Mouse (Mus musculus) intestine, postnatal 0 days (tissue): ENCODE measurements at regions not wholly inside any gene's neighbourhood (a gene's known extent, or its start where the extent isn't known, plus 50 kb on each side); places are given as distances from the start of the nearest gene placed in this dataset.
A peak's percentile ranks its signal among the peaks of the same experiment; 100 is the strongest.

Source experiments
- ATAC-seq: fragments of 200-750 bp; cut with Nextera tagmentation; 2 replicates; pipeline ENCODE4 v1.8.0; 2017; ENCODE audit warnings: mild to moderate bottlenecking, moderate TSS enrichment, moderate library complexity
- H3K27ac ChIP-seq: fragments of 300-500 bp; sonication (generic); 2 replicates; pipeline ENCODE4 v1.5.1; 2014; ENCODE audit warnings: mild to moderate bottlenecking, low read depth, low read length, moderate library complexity
- H3K27me3 ChIP-seq: fragments of 300-500 bp; sonication (generic); replicated peaks from 2 replicates; pipeline ENCODE4 v1.6.1; 2014; ENCODE audit warnings: low read length, mixed read lengths; ENCODE audit not compliant: control insufficient read depth, insufficient read depth
- H3K36me3 ChIP-seq: fragments of 300-500 bp; sonication (generic); 2 replicates; pipeline ENCODE4 v1.6.1; 2014; ENCODE audit warnings: mild to moderate bottlenecking, moderate library complexity; ENCODE audit not compliant: control insufficient read depth, insufficient read depth
- H3K4me1 ChIP-seq: fragments of 300-500 bp; sonication (generic); replicated peaks from 2 replicates; pipeline ENCODE4 v1.6.1; 2014; ENCODE audit warnings: antibody characterized with exemption, low read length, mixed read lengths; ENCODE audit not compliant: control insufficient read depth, insufficient read depth
- H3K4me2 ChIP-seq: fragments of 300-500 bp; sonication (generic); replicated peaks from 2 replicates; pipeline ENCODE4 v1.6.1; 2014; ENCODE audit warnings: low read depth, mild to moderate bottlenecking, moderate library complexity
- H3K4me3 ChIP-seq: fragments of 300-500 bp; sonication (generic); 2 replicates; pipeline ENCODE4 v1.5.1; 2014; ENCODE audit warnings: low read depth, low read length
- H3K9ac ChIP-seq: fragments of 300-500 bp; sonication (generic); 2 replicates; pipeline ENCODE4 v1.6.1; 2014; ENCODE audit warnings: mild to moderate bottlenecking, low read depth, low read length
- H3K9me3 ChIP-seq: fragments of 300-500 bp; sonication (generic); 2 replicates; pipeline ENCODE4 v1.6.1; 2016; ENCODE audit warnings: mixed run types; ENCODE audit not compliant: control insufficient read depth
- CTCF ChIP-seq: sonication (generic); IDR thresholded peaks from 2 replicates; pipeline ENCODE4 v1.5.1; 2016; ENCODE audit warnings: low read depth, mild to moderate bottlenecking, control low read depth, antibody characterized with exemption, moderate library complexity
- WGBS: fragments of 180-500 bp; shearing (Covaris S2); extraction: QIAGEN DNeasy Blood & Tissue Kit; methylation state at CpG from one replicate; pipeline ENCODE4 v1.1.7; 2014; 5-methylcytosine and 5-hydroxymethylcytosine counted together

GRCm38 (mm10) chr9:50395543-50395942 lies 50.8 kb upstream of the Rpl10-ps3 start:
- Histone ChIP-seq H3K27me3 (no peaks in the 10 kb centered on the region), H3K4me2 (no peak overlapping the region), H3K9me3 (no peaks in the 10 kb centered on the region), H3K27ac (no peak overlapping the region), H3K36me3 (no peaks in the 10 kb centered on the region), H3K9ac (no peak overlapping the region), H3K4me3 (no peak overlapping the region), H3K4me1 (no peaks in the 10 kb centered on the region)
- 60% methylated on average over 3 of the region's 3 CpGs for WGBS
- TF ChIP-seq CTCF: no peak
- no peak for ATAC-seq

GRCm38 (mm10) chr9:50396051-50396450 lies 51.3 kb upstream of the Rpl10-ps3 start:
- Histone ChIP-seq H3K9ac (no peak overlapping the region), H3K4me2 (no peak overlapping the region), H3K4me1 (no peaks in the 10 kb centered on the region), H3K27ac (no peak overlapping the region), H3K27me3 (no peaks in the 10 kb centered on the region), H3K36me3 (no peaks in the 10 kb centered on the region), H3K4me3 (no peak overlapping the region), H3K9me3 (no peaks in the 10 kb centered on the region)
- peak; percentile 67; the same call in 1 of the 2 replicates for ATAC-seq
- TF ChIP-seq CTCF: no peak
- WGBS: 22% methylated on average over 7 of the region's 7 CpGs

- no peaks in the 10 kb centered on the region for H3K27me3 ChIP-seq
- no peak overlapping the region for H3K4me2 ChIP-seq
- whole genome bisulfite sequencing: 72% methylated on average over 4 of the region's 4 CpGs
- no peak overlapping the region for H3K9ac ChIP-seq
- no peak for TF ChIP-seq CTCF
- H3K9me3 ChIP-seq: no peaks in the 10 kb centered on the region
- no peaks in the 10 kb centered on the region for H3K36me3 ChIP-seq
- no peak overlapping the region for H3K4me3 ChIP-seq
- no peaks in the 10 kb centered on the region for H3K4me1 ChIP-seq
- H3K27ac ChIP-seq: no peak overlapping the region
- ATAC-seq: no peak
These were observed 63.6 kb upstream of the Rpl10-ps3 start for GRCm38 (mm10) chr9:50408396-50408795.

- TF ChIP-seq CTCF: no peak
- no peak for ATAC-seq
- Histone ChIP-seq H3K36me3 (no peaks in the 10 kb centered on the region), H3K9ac (no peak overlapping the region), H3K4me1 (no peaks in the 10 kb centered on the region), H3K27ac (no peak overlapping the region), H3K4me2 (no peak overlapping the region), H3K27me3 (no peaks in the 10 kb centered on the region), H3K9me3 (no peaks in the 10 kb centered on the region), H3K4me3 (no peak overlapping the region)
- 51% methylated on average over 4 of the region's 4 CpGs for WGBS
These were observed 64.1 kb upstream of the Rpl10-ps3 start for GRCm38 (mm10) chr9:50408845-50409244.

GRCm38 (mm10) chr9:50412986-50413385 lies 68.2 kb upstream of the Rpl10-ps3 start:
- Histone ChIP-seq H3K4me1 (no peaks in the 10 kb centered on the region), H3K27me3 (no peaks in the 10 kb centered on the region), H3K9me3 (no peaks in the 10 kb centered on the region), H3K9ac (no peak overlapping the region), H3K36me3 (no peaks in the 10 kb centered on the region), H3K4me2 (no peak overlapping the region), H3K27ac (no peak overlapping the region), H3K4me3 (no peak overlapping the region)
- no peak for ATAC-seq
- no peak for TF ChIP-seq CTCF
- WGBS: 82% methylated on average over 8 of the region's 8 CpGs

- H3K27me3 ChIP-seq: no peaks in the 10 kb centered on the region
- WGBS: 72% methylated on average over 9 of the region's 9 CpGs
- no peak overlapping the region for H3K27ac ChIP-seq
- ATAC-seq: no peak
- H3K4me3 ChIP-seq: no peak overlapping the region
- no peak overlapping the region for H3K4me2 ChIP-seq
- no peaks in the 10 kb centered on the region for H3K36me3 ChIP-seq
- TF ChIP-seq CTCF: no peak
- H3K4me1 ChIP-seq: no peaks in the 10 kb centered on the region
- H3K9me3 ChIP-seq: no peaks in the 10 kb centered on the region
- H3K9ac ChIP-seq: no peak overlapping the region
These were observed 69.0 kb upstream of the Rpl10-ps3 start for GRCm38 (mm10) chr9:50413514-50414335.
